Mouse (Mus musculus) MEL (cell line): Measurements from ENCODE around the gene Tnik.

Source experiments
- BHLHE40 ChIP-seq: IDR thresholded peaks from 2 replicates; pipeline ENCODE4 v1.6.1; 2012; ENCODE audit warnings: low read depth, mild to moderate bottlenecking, inconsistent platforms, low read length, improper control_type of control experiment, borderline replicate concordance
- CHD2 ChIP-seq: IDR thresholded peaks from 2 replicates; pipeline ENCODE4 v1.6.1; 2011; ENCODE audit warnings: low read length, improper control_type of control experiment
- CTCF ChIP-seq, 3 experiments: IDR thresholded peaks in 2 of 3; conservative IDR thresholded peaks in 1 of 3; 2 replicates each; pipeline ENCODE4 v1.5.1; 2011 to 2012; ENCODE audit warnings: low read length in 3 of 3, low read depth in 2 of 3, mild to moderate bottlenecking in 2 of 3, improper control_type of control experiment in 1 of 3, inconsistent platforms in 1 of 3, mixed read lengths in 1 of 3, moderate library complexity in 1 of 3; ENCODE audit not compliant: control insufficient read depth in 1 of 3, insufficient read depth in 1 of 3, poor library complexity in 1 of 3, severe bottlenecking in 1 of 3
- EP300 ChIP-seq, 2 experiments: IDR thresholded peaks; 2 replicates each; pipeline ENCODE4 v1.6.1; 2011; ENCODE audit warnings: improper control_type of control experiment in 2 of 2, low read length in 2 of 2, low read depth in 1 of 2, mild to moderate bottlenecking in 1 of 2
- ETS1 ChIP-seq: IDR thresholded peaks from 2 replicates; pipeline ENCODE4 v1.6.1; 2012; ENCODE audit warnings: low read depth, mild to moderate bottlenecking, inconsistent platforms, low read length, improper control_type of control experiment, moderate library complexity
- MYC ChIP-seq: IDR thresholded peaks from 2 replicates; pipeline ENCODE4 v1.6.1; 2011; ENCODE audit warnings: low read depth, mild to moderate bottlenecking, low read length, improper control_type of control experiment, moderate library complexity
- RCOR1 ChIP-seq: IDR thresholded peaks from 2 replicates; pipeline ENCODE4 v1.6.1; 2012; ENCODE audit warnings: low read depth, mild to moderate bottlenecking, inconsistent platforms, low read length, improper control_type of control experiment
- TCF12 ChIP-seq: IDR thresholded peaks from 2 replicates; pipeline ENCODE4 v1.6.1; 2014; ENCODE audit warnings: low read depth, mild to moderate bottlenecking, inconsistent platforms, low read length, improper control_type of control experiment, moderate library complexity

DNA sequence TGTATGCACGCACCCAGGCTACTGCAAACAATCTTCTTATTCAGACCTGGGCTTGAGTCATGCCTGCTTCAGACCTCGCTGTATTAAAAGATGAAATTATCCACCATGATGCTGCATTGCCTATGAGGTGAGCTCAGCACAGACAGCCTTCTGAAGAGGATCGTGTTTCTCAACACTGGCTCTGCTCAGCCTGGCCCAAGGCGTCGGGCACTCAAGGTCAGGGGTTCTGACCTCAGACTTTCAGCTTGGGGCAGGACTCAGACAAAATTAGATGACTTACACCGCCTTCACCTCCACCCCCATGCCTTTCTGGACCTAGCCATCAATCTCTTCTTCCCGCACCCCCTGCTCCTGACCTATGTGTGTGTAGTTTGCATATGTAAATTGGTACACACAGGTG lies 4.2 kb downstream of the Tnik start:
- TF ChIP-seq CTCF (IDR thresholded peaks at IDR 0.05 in 2 of 3, conservative IDR thresholded peaks at IDR 0.05 in 1 of 3; ENCODE audit: control insufficient read depth in 1 of 3, insufficient read depth in 1 of 3, low read depth in 2 of 3, low read length in 3 of 3, poor library complexity in 1 of 3, severe bottlenecking in 1 of 3) (no peak), MYC (no peak), ETS1 (no peak), TCF12 (no peak), CHD2 (no peak), BHLHE40 (no peak), RCOR1 (no peak), EP300 (IDR thresholded peaks at IDR 0.05; ENCODE audit: low read depth in 1 of 2, low read length in 2 of 2) (no peak)
